Mouse (Mus musculus) cerebellum, adult 2 months (tissue): Measurements from ENCODE around the gene Ern1. TPM values are rescaled to one million over a fixed set of nuclear protein-coding genes. Genes with fewer than 3 reads are reported as not detected.

Source experiments
- DNase-seq, 2 experiments: peaks; one replicate each; pipeline ENCODE4 v3.0.0; 2021
- H3K27ac ChIP-seq: fragments of 200-500 bp; 2 replicates; pipeline ENCODE4 v1.5.1; 2012; ENCODE audit warnings: low read length, control low read depth, inconsistent platforms; ENCODE audit not compliant: insufficient read depth
- H3K27me3 ChIP-seq: fragments of 200-500 bp; 2 replicates; pipeline ENCODE4 v1.6.1; 2012; ENCODE audit warnings: inconsistent platforms, mild to moderate bottlenecking, low read length, moderate library complexity; ENCODE audit not compliant: control insufficient read depth, insufficient read depth
- H3K4me1 ChIP-seq: fragments of 200-500 bp; 2 replicates; pipeline ENCODE4 v1.6.1; 2011; ENCODE audit warnings: low read length; ENCODE audit not compliant: control insufficient read depth, insufficient read depth
- H3K4me3 ChIP-seq: fragments of 200-500 bp; replicated peaks from 2 replicates; pipeline ENCODE3; 2011; ENCODE audit warnings: mild to moderate bottlenecking, low read depth, low read length, control low read depth; ENCODE audit not compliant: insufficient read depth
- CTCF ChIP-seq: fragments of 200-500 bp; IDR thresholded peaks from 2 replicates; pipeline ENCODE4 v1.5.1; 2011; ENCODE audit warnings: low read depth, mild to moderate bottlenecking, control low read depth, low read length, moderate library complexity, borderline replicate concordance; ENCODE audit not compliant: insufficient read depth
- POLR2A ChIP-seq: fragments of 200-500 bp; IDR thresholded peaks from 2 replicates; pipeline ENCODE4 v1.6.1; 2011; ENCODE audit warnings: low read length, control low read depth, borderline replicate concordance; ENCODE audit not compliant: insufficient read depth
- WGBS: fragments of 180-500 bp; shearing (Covaris S2); methylation state at CpG from one replicate; pipeline ENCODE4 v1.1.7; 2018; 5-methylcytosine and 5-hydroxymethylcytosine counted together
- polyA plus RNA-seq: library from polyadenylated mRNA; depleted of rRNA; stranded (reverse); fragments of >200 nt; gene quantifications from 2 replicates; pipeline ENCODE4 v1.2.3, GENCODE M21; 2012

Gene Ern1
- polyA plus RNA-seq, 1 experiment: 7.6 TPM

GRCm38 (mm10) chr11:106481651-106482050, 6.0 kb downstream of the Ern1 start:
- TF ChIP-seq CTCF (no peak), POLR2A (no peak)
- H3K27me3 ChIP-seq: no peaks in the 10 kb centered on the region
- WGBS: 87% methylated on average over 4 of the region's 4 CpGs
- H3K4me1 ChIP-seq: no peaks in the 10 kb centered on the region
- DNase-seq: no peak
- no peak overlapping the region for H3K27ac ChIP-seq
- H3K4me3 ChIP-seq: no peak overlapping the region

GRCm38 (mm10) chr11:106480530-106480885, 7.1 kb downstream of the Ern1 start:
- Histone ChIP-seq H3K27me3 (no peaks in the 10 kb centered on the region), H3K4me1 (no peaks in the 10 kb centered on the region), H3K4me3 (no peak overlapping the region), H3K27ac (no peak overlapping the region)
- TF ChIP-seq CTCF: no peak
- TF ChIP-seq POLR2A: no peak
- no peak for DNase-seq
- WGBS: 93% methylated on average over 3 of the region's 3 CpGs

- Histone ChIP-seq H3K4me1 (no peaks in the 10 kb centered on the region), H3K27me3 (no peaks in the 10 kb centered on the region), H3K27ac (no peak overlapping the region), H3K4me3 (no peak overlapping the region)
- no peak for DNase-seq
- 88% methylated on average over 9 of the region's 9 CpGs for WGBS
- TF ChIP-seq CTCF: no peak
- no peak for TF ChIP-seq POLR2A
Measured at GRCm38 (mm10) chr11:106479619-106480529, 7.8 kb downstream of the Ern1 start.

GRCm38 (mm10) chr11:106478745-106479144, 8.9 kb downstream of the Ern1 start:
- H3K27me3 ChIP-seq: no peaks in the 10 kb centered on the region
- no peak overlapping the region for H3K4me3 ChIP-seq
- TF ChIP-seq CTCF (no peak), POLR2A (no peak)
- DNase-seq: no peak
- H3K4me1 ChIP-seq: no peaks in the 10 kb centered on the region
- H3K27ac ChIP-seq: no peak overlapping the region
- 63% methylated on average over 1 of the region's 1 CpGs for WGBS

DNA sequence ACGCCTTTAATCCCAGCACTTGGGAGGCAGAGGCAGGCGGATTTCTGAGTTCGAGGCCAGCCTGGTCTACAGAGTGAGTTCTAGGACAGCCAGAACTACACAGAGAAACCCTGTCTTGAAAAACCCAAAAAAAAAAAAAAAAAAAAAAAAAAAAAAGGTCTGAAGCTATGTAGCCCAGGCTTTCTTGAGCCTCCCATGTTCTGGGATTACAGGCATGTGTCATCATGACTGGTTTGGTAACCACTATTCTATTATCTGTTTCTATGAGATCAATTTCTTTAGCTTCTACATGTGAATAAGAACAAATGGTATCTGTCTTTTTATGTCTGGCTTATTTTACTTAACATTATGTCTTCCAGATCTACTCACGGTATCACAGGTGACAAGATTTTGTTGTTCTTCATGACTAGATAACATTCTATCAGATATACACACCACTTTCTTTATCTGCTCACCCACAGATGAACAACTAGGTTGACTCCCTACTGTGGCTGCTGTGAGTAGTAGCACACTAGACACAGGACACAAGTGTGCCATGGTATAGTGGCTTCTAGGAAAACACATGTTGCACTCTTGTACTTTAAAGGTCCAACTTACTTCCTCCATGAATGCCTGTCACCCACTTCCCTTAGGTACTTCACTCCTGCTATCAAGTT, 10.0 kb downstream of the Ern1 start:
- 95% methylated on average over 4 of the region's 4 CpGs for whole genome bisulfite sequencing

DNA sequence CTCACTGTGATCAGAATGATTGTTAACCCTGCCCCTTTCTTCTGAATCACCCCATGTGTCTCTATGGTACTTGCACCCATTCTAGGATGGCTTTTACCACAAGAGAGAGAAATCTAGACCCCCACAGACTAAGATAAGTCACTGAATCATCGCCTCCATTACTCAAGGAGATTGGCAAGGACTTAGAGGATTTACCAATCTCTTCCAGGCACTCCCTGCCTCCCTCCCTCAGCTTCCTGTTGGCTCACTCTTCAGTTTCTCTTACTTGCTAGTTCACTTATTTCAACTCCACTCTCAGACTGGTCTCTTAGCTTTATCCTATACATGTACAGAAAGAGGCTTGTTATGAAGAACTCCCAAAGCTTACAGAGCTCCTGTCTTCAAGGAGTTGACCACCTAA, 12.3 kb downstream of the Ern1 start:
- H3K27me3 ChIP-seq: no peaks in the 10 kb centered on the region
- TF ChIP-seq CTCF (no peak), POLR2A (no peak)
- no peak overlapping the region for H3K27ac ChIP-seq
- 87% methylated on average over 1 of the region's 1 CpGs for WGBS
- no peaks in the 10 kb centered on the region for H3K4me1 ChIP-seq
- DNase-seq: no peak
- H3K4me3 ChIP-seq: no peak overlapping the region

More for the DNA sequence above, 10.0 kb downstream of the Ern1 start:
- TF ChIP-seq CTCF (no peak), POLR2A (no peak)
- DNase-seq: no peak
- Histone ChIP-seq H3K4me1 (no peaks in the 10 kb centered on the region), H3K27ac (no peak overlapping the region), H3K4me3 (no peak overlapping the region), H3K27me3 (no peaks in the 10 kb centered on the region)

DNA sequence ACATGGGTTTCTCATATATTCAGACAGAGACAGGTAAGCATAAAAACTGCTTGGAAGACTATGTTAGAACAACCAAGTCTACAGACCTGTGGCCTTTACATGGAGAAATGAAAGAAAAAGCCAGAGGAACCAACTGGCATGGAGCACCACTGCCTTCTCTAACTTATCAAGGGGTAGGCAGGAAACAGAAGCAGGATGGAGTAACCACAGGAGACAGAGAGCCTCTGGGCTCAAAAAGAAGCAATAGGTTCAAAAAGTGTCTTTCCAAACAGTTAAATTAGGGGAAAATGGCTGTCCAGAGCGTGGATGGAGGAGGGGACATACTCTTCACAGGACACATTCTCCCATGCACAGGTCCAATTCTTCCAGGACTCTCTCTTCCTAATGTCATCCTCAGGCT, 16.0 kb downstream of the Ern1 start:
- 83% methylated on average over 1 of the region's 1 CpGs for WGBS
- no peaks in the 10 kb centered on the region for H3K27me3 ChIP-seq

More for the DNA sequence above, 16.0 kb downstream of the Ern1 start:
- no peak overlapping the region for H3K27ac ChIP-seq
- H3K4me3 ChIP-seq: no peak overlapping the region
- TF ChIP-seq POLR2A (no peak), CTCF (no peak)
- H3K4me1 ChIP-seq: no peaks in the 10 kb centered on the region
- no peak for DNase-seq
